Mouse (Mus musculus): ENCODE results near the gene Cyp2c55.

Cyp2c55 gene

GRCm38 (mm10) chr19:39006715-39007114 is at the start of gene Cyp2c55:
Cyp2c55 (plus strand) TSS chr19:39007019.
- DNase-seq (ENCODE audit: low spot score) = no peak

- peak; percentile 16 for DNase-seq (ENCODE audit: low spot score)
These were observed 36.1 kb upstream of the Cyp2c55 start for GRCm38 (mm10) chr19:38970741-38971140.

DNA sequence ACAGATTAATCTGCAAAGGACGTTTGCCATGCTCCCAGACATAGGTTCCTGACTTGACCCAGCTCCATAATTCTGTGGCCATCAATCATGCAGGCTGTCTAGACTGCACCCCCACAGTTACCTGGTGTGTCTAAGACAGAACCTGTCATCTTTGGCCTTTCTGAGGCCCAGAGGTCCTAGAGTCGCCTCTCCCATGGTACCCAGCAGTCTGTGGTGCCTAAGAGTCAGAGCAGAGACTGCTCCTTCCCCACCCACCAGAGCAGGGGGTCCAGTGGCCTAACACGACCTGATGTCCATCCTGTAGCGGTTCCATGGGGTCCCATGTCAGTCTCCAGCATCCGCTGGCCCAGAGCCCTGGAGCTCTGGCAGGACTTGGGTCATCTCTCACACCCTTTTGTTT is 34.2 kb upstream of the Cyp2c55 start:
- DNase-seq (ENCODE audit: low spot score) = no peak

DNA sequence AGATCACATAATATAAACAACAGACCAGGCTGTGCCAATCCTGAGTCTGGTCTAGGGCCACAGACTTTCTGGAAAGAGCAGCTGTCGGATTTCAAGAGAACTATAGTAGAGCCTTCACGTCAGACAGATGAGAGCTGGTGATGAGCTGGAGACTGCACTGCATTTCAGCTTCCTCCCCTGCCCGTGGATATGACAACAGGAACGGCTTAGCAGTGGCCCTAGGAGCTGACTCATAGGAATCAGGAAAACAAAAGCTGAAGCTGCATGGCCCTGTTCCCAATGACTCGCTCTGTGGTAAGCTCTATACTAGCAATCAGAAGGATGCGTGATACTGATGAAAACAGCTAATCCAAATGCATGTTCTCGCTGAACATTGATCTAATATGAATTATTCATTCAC is 33.2 kb upstream of the Cyp2c55 start:
- DNase-seq (ENCODE audit: low spot score) = no peak

DNA sequence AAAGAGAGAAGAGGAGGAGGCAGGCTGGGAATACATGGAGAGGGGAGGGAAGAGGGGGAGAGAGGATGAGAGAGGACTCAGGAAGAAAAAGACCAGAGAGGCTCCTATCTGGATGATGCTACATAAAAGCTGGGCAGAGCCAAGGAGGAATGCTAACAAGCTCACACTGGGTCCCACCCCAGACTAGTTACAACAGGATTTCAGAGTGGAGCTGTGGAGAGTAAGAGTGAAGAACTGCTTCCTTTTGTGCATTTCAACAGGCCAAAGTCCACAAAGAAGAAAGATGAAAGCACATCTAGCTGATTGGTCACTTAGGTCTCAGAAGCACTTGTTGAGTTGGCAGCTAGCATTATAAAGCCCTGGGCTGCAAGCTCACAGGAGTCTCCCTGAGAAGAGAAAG is 30.6 kb upstream of the Cyp2c55 start:
- no peak for DNase-seq (ENCODE audit: low spot score)

- peak; percentile 70 for DNase-seq (ENCODE audit: low spot score)
These were observed 24.9 kb upstream of the Cyp2c55 start for GRCm38 (mm10) chr19:38981966-38982365.

GRCm38 (mm10) chr19:38998248-38998647 is 8.6 kb upstream of the Cyp2c55 start:
- DNase-seq (ENCODE audit: low spot score) = no peak

GRCm38 (mm10) chr19:38998676-38999075 is 8.1 kb upstream of the Cyp2c55 start:
- no peak for DNase-seq (ENCODE audit: low spot score)

GRCm38 (mm10) chr19:39005132-39005531 is 1.7 kb upstream of the Cyp2c55 start:
- no peak for DNase-seq (ENCODE audit: low spot score)

DNA sequence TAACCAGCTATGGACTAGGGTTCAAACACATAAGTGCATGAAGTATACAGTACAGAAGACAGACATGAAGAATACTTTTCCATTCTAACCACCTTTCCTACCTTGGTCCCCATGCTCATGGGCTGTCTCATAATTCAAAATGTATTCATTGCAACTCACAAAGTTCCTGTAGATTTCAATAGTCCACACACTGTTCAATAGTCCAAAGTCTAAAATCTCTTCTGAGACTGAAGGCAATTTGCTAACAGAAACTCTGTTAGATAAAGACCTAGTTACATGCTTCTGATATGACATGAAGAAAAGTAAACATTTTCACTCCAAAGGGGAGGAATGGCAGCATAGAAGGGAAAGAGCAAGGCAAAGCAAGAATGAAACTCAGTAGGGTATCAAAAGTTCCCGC is 51.1 kb downstream of the Cyp2c55 start:
- DNase-seq (ENCODE audit: low spot score) = no peak

DNA sequence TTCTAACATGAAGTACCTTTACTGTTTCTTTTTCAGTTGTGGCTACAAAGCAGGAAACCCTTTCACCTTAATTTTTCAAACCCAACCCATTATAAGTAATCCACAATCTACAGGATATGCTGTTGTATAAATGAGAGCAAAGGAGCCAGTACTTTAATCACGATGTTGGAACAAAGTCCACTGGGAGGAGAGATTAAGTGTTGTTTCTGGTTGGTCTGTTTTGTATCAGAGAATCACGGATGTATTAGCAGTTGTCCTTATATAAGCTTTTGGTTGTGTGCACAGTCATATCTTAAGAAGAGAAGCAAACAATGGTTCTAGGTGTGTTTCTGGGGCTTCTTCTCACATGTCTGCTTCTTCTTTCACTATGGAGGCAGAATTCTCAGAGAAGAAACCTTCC is 53.9 kb downstream of the Cyp2c55 start, which contains the start of gene Cyp2c65:
Gene Cyp2c65 (plus strand): TSS at position 297 of the 400 bp plus-strand sequence.
- no peak for DNase-seq (ENCODE audit: low spot score)
